Mouse (Mus musculus) limb, embryonic 14.5 days (tissue): Measurements from ENCODE around the gene Sgip1. TPM values are rescaled to one million over a fixed set of nuclear protein-coding genes. Genes with fewer than 3 reads are reported as not detected.
A peak's percentile ranks its signal among the peaks of the same experiment; 100 is the strongest.

Experiments used
- ATAC-seq: fragments of 200-750 bp; cut with Nextera tagmentation; 2 replicates; pipeline ENCODE4 v1.8.0; 2017; ENCODE audit warnings: low read depth, moderate number of reproducible peaks, moderate TSS enrichment; ENCODE audit not compliant: low FRiP score
- DNase-seq: peaks from one replicate; pipeline ENCODE4 v3.0.0-alpha.2; 2015; ENCODE audit warnings: low spot score
- H3K27ac ChIP-seq: fragments of 300-500 bp; sonication (generic); replicated peaks from 2 replicates; pipeline ENCODE4 v1.5.1; 2014; ENCODE audit warnings: low read depth, mild to moderate bottlenecking, low read length, moderate library complexity, mixed read lengths
- H3K27me3 ChIP-seq: fragments of 300-500 bp; sonication (generic); 2 replicates; pipeline ENCODE4 v1.6.1; 2014; ENCODE audit warnings: low read length, mixed read lengths; ENCODE audit not compliant: control insufficient read depth, insufficient read depth
- H3K36me3 ChIP-seq: fragments of 300-500 bp; sonication (generic); 2 replicates; pipeline ENCODE4 v1.6.1; 2014; ENCODE audit warnings: mild to moderate bottlenecking, low read length, moderate library complexity, mixed read lengths; ENCODE audit not compliant: control insufficient read depth, insufficient read depth
- H3K4me1 ChIP-seq: fragments of 300-500 bp; sonication (generic); 2 replicates; pipeline ENCODE4 v1.6.1; 2014; ENCODE audit warnings: antibody characterized with exemption, low read length, mixed read lengths; ENCODE audit not compliant: control insufficient read depth, insufficient read depth
- H3K4me2 ChIP-seq: fragments of 300-500 bp; sonication (generic); replicated peaks from 2 replicates; pipeline ENCODE4 v1.6.1; 2014; ENCODE audit warnings: low read depth, mild to moderate bottlenecking, low read length, moderate library complexity; ENCODE audit not compliant: severe bottlenecking
- H3K4me3 ChIP-seq: fragments of 300-500 bp; sonication (generic); replicated peaks from 2 replicates; pipeline ENCODE4 v1.5.1; 2014; ENCODE audit warnings: low read length
- H3K9ac ChIP-seq: fragments of 300-500 bp; sonication (generic); 2 replicates; pipeline ENCODE4 v1.6.1; 2014; ENCODE audit warnings: mild to moderate bottlenecking, low read depth, low read length, moderate library complexity; ENCODE audit not compliant: severe bottlenecking
- H3K9me3 ChIP-seq: fragments of 300-500 bp; sonication (generic); 2 replicates; pipeline ENCODE4 v1.6.1; 2016; ENCODE audit warnings: low read length; ENCODE audit not compliant: control insufficient read depth
- POLR2A ChIP-seq: fragments of 200-500 bp; IDR thresholded peaks from 2 replicates; pipeline ENCODE4 v1.8.0; 2012; ENCODE audit warnings: inconsistent platforms, mild to moderate bottlenecking, moderate library complexity, borderline replicate concordance; ENCODE audit not compliant: insufficient read depth, insufficient read length; ENCODE audit errors: extremely low read depth
- WGBS: fragments of 180-500 bp; shearing (Covaris S2); extraction: QIAGEN DNeasy Blood & Tissue Kit; methylation state at CpG from one replicate; pipeline ENCODE4 v1.1.7; 2014; 5-methylcytosine and 5-hydroxymethylcytosine counted together
- polyA plus RNA-seq, 2 experiments: library from polyadenylated mRNA; depleted of rRNA in 1 of 2; stranded (reverse) in 1 of 2; unstranded in 1 of 2; fragments of >200 nt; fragmentation: Nextera tagmentation in 1 of 2; extraction: Ambion mirVana in 1 of 2; gene quantifications; 2 replicates each; pipeline versions ENCODE4 v1.2.1 to v1.2.3; 2012 to 2014

Gene Sgip1
- polyA plus RNA-seq, 2 experiments = 3.6 to 4.6 TPM

DNA sequence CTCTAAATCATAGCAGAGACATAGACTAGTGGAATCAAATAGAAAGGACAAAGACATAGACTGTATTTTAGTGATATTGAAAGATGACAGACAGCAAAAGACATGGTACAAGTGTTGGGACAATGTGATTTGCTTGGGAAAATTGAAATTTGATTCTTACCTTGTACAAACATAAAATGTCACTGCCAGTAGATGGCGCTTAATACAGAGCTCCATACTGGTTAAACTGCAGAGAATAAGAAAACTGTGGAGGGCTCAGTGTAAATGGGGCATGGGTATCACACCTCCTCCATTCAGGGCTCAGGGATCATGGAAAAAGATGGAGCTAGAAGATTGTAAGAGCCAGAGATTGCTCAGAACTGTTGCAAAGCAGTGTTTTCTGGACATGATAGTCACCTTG is 21.6 kb upstream of the Sgip1 start:
- WGBS = 0% methylated on average over 1 of the region's 1 CpGs
- TF ChIP-seq POLR2A = no peak
- no peaks in the 10 kb centered on the region for H3K27me3 ChIP-seq
- no peaks in the 10 kb centered on the region for H3K4me1 ChIP-seq
- H3K9me3 ChIP-seq = no peaks in the 10 kb centered on the region
- no peak overlapping the region for H3K27ac ChIP-seq
- ATAC-seq (no peak), DNase-seq (peak; percentile 17)
- H3K36me3 ChIP-seq = no peaks in the 10 kb centered on the region
- no peak overlapping the region for H3K4me3 ChIP-seq
- H3K9ac ChIP-seq = no peak overlapping the region
- H3K4me2 ChIP-seq = no peak overlapping the region

GRCm38 (mm10) chr4:102719951-102720350 is 21.1 kb upstream of the Sgip1 start:
- Histone ChIP-seq H3K4me2 (no peak overlapping the region), H3K9ac (no peak overlapping the region), H3K9me3 (no peaks in the 10 kb centered on the region), H3K4me3 (no peak overlapping the region), H3K27ac (no peak overlapping the region), H3K4me1 (no peaks in the 10 kb centered on the region), H3K27me3 (no peaks in the 10 kb centered on the region), H3K36me3 (no peaks in the 10 kb centered on the region)
- 68% methylated on average over 1 of the region's 1 CpGs for WGBS
- TF ChIP-seq POLR2A = no peak
- no peak for DNase-seq
- ATAC-seq = no peak

GRCm38 (mm10) chr4:102724442-102724841 is 16.7 kb upstream of the Sgip1 start:
- TF ChIP-seq POLR2A = no peak
- H3K9ac ChIP-seq = no peak overlapping the region
- 67% methylated on average over 5 of the region's 5 CpGs for WGBS

GRCm38 (mm10) chr4:102730976-102731375 is 10.1 kb upstream of the Sgip1 start:
- DNase-seq = no peak
- Histone ChIP-seq H3K4me2 (no peak overlapping the region), H3K4me1 (no peaks in the 10 kb centered on the region), H3K36me3 (no peaks in the 10 kb centered on the region), H3K27ac (no peak overlapping the region), H3K9me3 (no peaks in the 10 kb centered on the region), H3K4me3 (no peak overlapping the region), H3K27me3 (no peaks in the 10 kb centered on the region), H3K9ac (no peak overlapping the region)
- no peak for TF ChIP-seq POLR2A
- WGBS = 88% methylated on average over 3 of the region's 3 CpGs
- ATAC-seq = no peak

More at GRCm38 (mm10) chr4:102724442-102724841, 16.7 kb upstream of the Sgip1 start:
- Histone ChIP-seq H3K4me3 (no peak overlapping the region), H3K27ac (no peak overlapping the region), H3K9me3 (no peaks in the 10 kb centered on the region), H3K4me1 (no peaks in the 10 kb centered on the region), H3K36me3 (no peaks in the 10 kb centered on the region), H3K27me3 (no peaks in the 10 kb centered on the region), H3K4me2 (no peak overlapping the region)
- no peak for DNase-seq
- no peak for ATAC-seq

DNA sequence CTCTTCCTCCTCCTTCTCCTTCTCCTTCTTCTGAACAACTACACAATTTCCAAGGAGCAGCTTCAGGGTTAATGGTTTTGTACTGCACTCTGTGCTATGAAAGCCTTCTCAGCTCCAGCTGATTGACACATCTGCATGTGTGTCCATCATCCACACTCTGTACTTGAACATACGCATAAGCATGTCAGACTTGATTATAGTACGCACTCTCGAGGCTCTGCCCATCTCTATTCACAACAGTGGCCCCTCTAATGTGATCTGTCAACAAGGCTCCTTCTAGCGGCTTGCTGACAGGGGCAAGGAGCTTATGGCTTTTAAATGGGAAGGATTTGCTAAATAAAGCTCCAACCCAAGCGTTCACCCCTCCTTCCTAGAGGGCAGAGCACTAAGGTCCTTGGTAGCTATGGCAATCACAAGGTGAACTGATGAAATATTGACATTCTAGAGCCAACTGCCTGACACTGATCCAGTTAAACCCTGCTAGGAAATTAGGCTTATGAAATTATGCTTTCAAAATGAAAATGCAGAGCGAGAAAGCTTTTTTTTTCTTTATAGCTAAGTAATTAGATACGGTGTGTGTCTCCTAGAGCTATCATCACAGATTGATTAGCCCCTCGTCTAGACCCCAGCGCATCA is 7.0 kb upstream of the Sgip1 start:
- no peak for ATAC-seq
- no peak for TF ChIP-seq POLR2A
- Histone ChIP-seq H3K4me3 (no peak overlapping the region), H3K9ac (no peak overlapping the region), H3K9me3 (no peaks in the 10 kb centered on the region), H3K27me3 (no peaks in the 10 kb centered on the region), H3K4me1 (no peaks in the 10 kb centered on the region), H3K36me3 (no peaks in the 10 kb centered on the region), H3K27ac (no peak overlapping the region), H3K4me2 (no peak overlapping the region)
- WGBS = 78% methylated on average over 9 of the region's 9 CpGs
- DNase-seq = no peak
